Mouse (Mus musculus): Measurements from ENCODE around the gene Ensa.

The Ensa gene

GRCm38 (mm10) chr3:95676745-95677419, 52.1 kb downstream of the Ensa start:
- no peak for ATAC-seq (ENCODE audit: insufficient number of reproducible peaks, low FRiP score, low TSS enrichment)

- no peak for ATAC-seq (ENCODE audit: insufficient number of reproducible peaks, low FRiP score, low TSS enrichment)
Measured at GRCm38 (mm10) chr3:95677420-95678090, 52.8 kb downstream of the Ensa start.

- ATAC-seq (ENCODE audit: insufficient number of reproducible peaks, low FRiP score, low TSS enrichment), result no peak
Measured at GRCm38 (mm10) chr3:95679551-95679950, 54.8 kb downstream of the Ensa start.

GRCm38 (mm10) chr3:95680673-95681072, 55.9 kb downstream of the Ensa start:
- no peak for ATAC-seq (ENCODE audit: insufficient number of reproducible peaks, low FRiP score, low TSS enrichment)

GRCm38 (mm10) chr3:95681365-95681764, 56.6 kb downstream of the Ensa start:
- no peak for ATAC-seq (ENCODE audit: insufficient number of reproducible peaks, low FRiP score, low TSS enrichment)
